Mouse (Mus musculus) limb, embryonic 14.5 days (tissue): ENCODE measurements around the gene Gprasp2. TPM values are rescaled to one million over a fixed set of nuclear protein-coding genes. Genes with fewer than 3 reads are reported as not detected.
A peak's percentile ranks its signal among the peaks of the same experiment; 100 is the strongest.
"Not testable (repeated sequence)": the region's sequence is repeated elsewhere in the genome, so short reads cannot be mapped to it uniquely, and the experiment has no call there.

Experiments
- ATAC-seq: fragments of 200-750 bp; cut with Nextera tagmentation; 2 replicates; pipeline ENCODE4 v1.8.0; 2017; ENCODE audit warnings: low read depth, moderate number of reproducible peaks, moderate TSS enrichment; ENCODE audit not compliant: low FRiP score
- DNase-seq: peaks from one replicate; pipeline ENCODE4 v3.0.0-alpha.2; 2015; ENCODE audit warnings: low spot score
- H3K27ac ChIP-seq: fragments of 300-500 bp; sonication (generic); replicated peaks from 2 replicates; pipeline ENCODE4 v1.5.1; 2014; ENCODE audit warnings: low read depth, mild to moderate bottlenecking, low read length, moderate library complexity, mixed read lengths
- H3K27me3 ChIP-seq: fragments of 300-500 bp; sonication (generic); 2 replicates; pipeline ENCODE4 v1.6.1; 2014; ENCODE audit warnings: low read length, mixed read lengths; ENCODE audit not compliant: control insufficient read depth, insufficient read depth
- H3K36me3 ChIP-seq: fragments of 300-500 bp; sonication (generic); 2 replicates; pipeline ENCODE4 v1.6.1; 2014; ENCODE audit warnings: mild to moderate bottlenecking, low read length, moderate library complexity, mixed read lengths; ENCODE audit not compliant: control insufficient read depth, insufficient read depth
- H3K4me1 ChIP-seq: fragments of 300-500 bp; sonication (generic); 2 replicates; pipeline ENCODE4 v1.6.1; 2014; ENCODE audit warnings: antibody characterized with exemption, low read length, mixed read lengths; ENCODE audit not compliant: control insufficient read depth, insufficient read depth
- H3K4me2 ChIP-seq: fragments of 300-500 bp; sonication (generic); replicated peaks from 2 replicates; pipeline ENCODE4 v1.6.1; 2014; ENCODE audit warnings: low read depth, mild to moderate bottlenecking, low read length, moderate library complexity; ENCODE audit not compliant: severe bottlenecking
- H3K4me3 ChIP-seq: fragments of 300-500 bp; sonication (generic); replicated peaks from 2 replicates; pipeline ENCODE4 v1.5.1; 2014; ENCODE audit warnings: low read length
- H3K9ac ChIP-seq: fragments of 300-500 bp; sonication (generic); 2 replicates; pipeline ENCODE4 v1.6.1; 2014; ENCODE audit warnings: mild to moderate bottlenecking, low read depth, low read length, moderate library complexity; ENCODE audit not compliant: severe bottlenecking
- H3K9me3 ChIP-seq: fragments of 300-500 bp; sonication (generic); 2 replicates; pipeline ENCODE4 v1.6.1; 2016; ENCODE audit warnings: low read length; ENCODE audit not compliant: control insufficient read depth
- POLR2A ChIP-seq: fragments of 200-500 bp; IDR thresholded peaks from 2 replicates; pipeline ENCODE4 v1.8.0; 2012; ENCODE audit warnings: inconsistent platforms, mild to moderate bottlenecking, moderate library complexity, borderline replicate concordance; ENCODE audit not compliant: insufficient read depth, insufficient read length; ENCODE audit errors: extremely low read depth
- WGBS: fragments of 180-500 bp; shearing (Covaris S2); extraction: QIAGEN DNeasy Blood & Tissue Kit; methylation state at CpG from one replicate; pipeline ENCODE4 v1.1.7; 2014; 5-methylcytosine and 5-hydroxymethylcytosine counted together
- polyA plus RNA-seq, 2 experiments: library from polyadenylated mRNA; depleted of rRNA in 1 of 2; stranded (reverse) in 1 of 2; unstranded in 1 of 2; fragments of >200 nt; fragmentation: Nextera tagmentation in 1 of 2; extraction: Ambion mirVana in 1 of 2; gene quantifications; 2 replicates each; pipeline versions ENCODE4 v1.2.1 to v1.2.3; 2012 to 2014

Gprasp2 gene
- 49.3 and 50.5 TPM in 2 replicates for polyA plus RNA-seq (2012; rRNA removed)
- polyA plus RNA-seq (2014; fragmentation: Nextera tagmentation; extraction: Ambion mirVana): 33.1 and 43.0 TPM in 2 replicates

GRCm38 (mm10) chrX:135838521-135839360, at the start of gene Gprasp2:
Gene Gprasp2, plus strand, starts transcription at chrX:135839034.
- peak within 1 kb of the TSS; percentile 38 for H3K9ac ChIP-seq
- H3K36me3 ChIP-seq, H3K9me3 ChIP-seq, H3K27me3 ChIP-seq, H3K4me1 ChIP-seq, H3K27ac ChIP-seq: not testable (repeated sequence)
- 26% methylated on average over 21 of the region's 32 CpGs for WGBS
- H3K4me3 ChIP-seq: peak within 1 kb of the TSS; percentile 47
- DNase-seq (peak; percentile 39), ATAC-seq (peak; percentile 93)
- H3K4me2 ChIP-seq: peak within 1 kb of the TSS; percentile 57

DNA sequence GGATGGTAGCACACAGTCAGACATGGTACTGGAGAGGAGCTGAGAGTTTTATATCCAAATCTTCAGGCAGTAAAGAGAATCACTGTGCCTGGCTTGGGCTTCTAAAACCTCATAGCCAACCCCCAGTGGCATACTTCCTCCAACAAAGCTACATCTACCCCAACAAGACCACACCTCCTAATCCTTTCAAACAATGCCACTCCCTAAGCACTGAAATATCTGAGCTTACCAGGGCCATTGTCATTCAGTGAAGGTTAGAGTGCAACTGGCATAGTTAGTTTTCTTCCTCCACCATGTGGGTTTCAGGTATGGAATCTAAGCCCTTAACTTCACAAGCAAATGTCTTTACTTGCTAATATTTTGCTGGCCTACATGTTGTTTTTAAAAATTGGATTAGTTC, 47.3 kb upstream of the Gprasp2 start:
- no peak for TF ChIP-seq POLR2A

DNA sequence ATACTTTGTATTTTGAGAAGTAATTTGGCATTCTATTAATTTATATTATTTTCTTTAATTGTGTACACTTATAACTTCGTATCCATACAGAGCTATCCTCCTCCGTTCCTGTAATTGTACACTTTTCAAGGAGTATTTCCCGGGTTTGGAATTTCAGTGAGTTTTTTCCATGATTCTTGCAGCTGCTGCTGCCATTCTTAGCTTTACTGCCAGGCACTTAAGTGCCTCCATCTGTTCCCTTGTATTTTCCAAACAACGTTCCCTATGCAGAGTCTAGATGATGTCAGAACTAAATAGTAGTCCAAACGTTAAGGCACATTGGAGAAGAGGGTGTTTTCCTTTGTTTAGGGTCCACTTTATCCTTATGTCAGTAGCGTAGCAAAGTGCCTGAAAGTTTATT, 46.5 kb upstream of the Gprasp2 start:
- Histone ChIP-seq H3K27ac (peak overlapping the region; percentile 43; the same call in 1 of the 2 replicates), H3K36me3 (no peaks in the 10 kb centered on the region), H3K4me2 (no peak overlapping the region), H3K9me3 (no peaks in the 10 kb centered on the region), H3K9ac (no peak overlapping the region), H3K4me1 (no peaks in the 10 kb centered on the region), H3K27me3 (no peaks in the 10 kb centered on the region), H3K4me3 (no peak overlapping the region)
- peak; percentile 34 for DNase-seq
- WGBS: 49% methylated on average over 6 of the region's 6 CpGs
- peak; percentile 49; the same call in 1 of the 2 replicates for ATAC-seq
- TF ChIP-seq POLR2A: no peak

More for the DNA sequence above, 47.3 kb upstream of the Gprasp2 start:
- H3K9me3 ChIP-seq: no peaks in the 10 kb centered on the region
- no peak overlapping the region for H3K4me3 ChIP-seq
- H3K9ac ChIP-seq: no peak overlapping the region
- no peaks in the 10 kb centered on the region for H3K27me3 ChIP-seq
- H3K4me1 ChIP-seq: no peaks in the 10 kb centered on the region
- H3K4me2 ChIP-seq: no peak overlapping the region
- peak overlapping the region; percentile 43; the same call in 1 of the 2 replicates for H3K27ac ChIP-seq
- ATAC-seq (no peak), DNase-seq (no peak)
- H3K36me3 ChIP-seq: no peaks in the 10 kb centered on the region

- not testable (repeated sequence) for H3K9me3 ChIP-seq, H3K4me1 ChIP-seq, H3K27me3 ChIP-seq, H3K27ac ChIP-seq
- ATAC-seq: peak; percentile 91
- H3K4me2 ChIP-seq: peak overlapping the region; percentile 52
- peak; percentile 70 for DNase-seq
- H3K36me3 ChIP-seq: peaks cover 18% of the 10 kb centered on the region
- H3K9ac ChIP-seq: peak overlapping the region; percentile 56
- 42% methylated on average over 24 of the region's 27 CpGs for WGBS
- peak overlapping the region; percentile 50 for H3K4me3 ChIP-seq
These were observed 43.1 kb upstream of the Gprasp2 start for GRCm38 (mm10) chrX:135795591-135796304.

- not testable (repeated sequence) for H3K27ac ChIP-seq, H3K9me3 ChIP-seq, H3K4me1 ChIP-seq, DNase-seq, H3K27me3 ChIP-seq
- peak overlapping the region; percentile 52 for H3K4me2 ChIP-seq
- H3K4me3 ChIP-seq: peak overlapping the region; percentile 50
- WGBS: 12% methylated on average over 17 of the region's 26 CpGs
- peak; percentile 31 for ATAC-seq
- H3K36me3 ChIP-seq: peaks cover 26% of the 10 kb centered on the region
- H3K9ac ChIP-seq: peak overlapping the region; percentile 56
These were observed 42.3 kb upstream of the Gprasp2 start for GRCm38 (mm10) chrX:135796305-135797211.

DNA sequence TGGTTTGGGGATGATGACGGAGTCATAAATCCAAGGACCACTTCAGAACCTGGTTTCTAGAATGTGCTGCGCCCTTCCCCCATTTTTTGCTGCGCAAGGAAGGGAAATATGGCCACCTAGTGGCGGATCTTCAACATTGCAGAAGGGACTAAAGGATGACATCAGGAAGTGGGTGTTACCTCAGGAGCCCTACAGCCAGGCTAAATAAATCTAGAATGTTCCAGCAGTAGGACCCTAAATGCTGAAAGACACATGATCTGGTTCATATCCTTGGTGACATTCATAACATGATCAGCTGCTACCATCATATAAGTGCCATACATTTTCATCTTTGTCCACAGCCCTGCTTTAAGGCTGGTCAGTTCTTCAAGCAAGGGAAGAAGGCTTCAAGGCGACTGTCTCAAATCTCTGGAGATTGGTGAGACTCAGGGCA, 41.6 kb upstream of the Gprasp2 start, which contains the start of gene Bhlhb9:
Bhlhb9 (plus strand) TSS at position 383 of the 433 bp plus-strand sequence.
- not testable (repeated sequence) for H3K27me3 ChIP-seq, ATAC-seq, H3K4me1 ChIP-seq, H3K27ac ChIP-seq, H3K9me3 ChIP-seq
- Histone ChIP-seq H3K4me3 (peak within 1 kb of the TSS; percentile 50), H3K4me2 (peak within 1 kb of the TSS; percentile 52), H3K9ac (peak within 1 kb of the TSS; percentile 56), H3K36me3 (peaks cover 31% of the 10 kb centered on the region)
- 7% methylated on average over 3 of the region's 5 CpGs for WGBS
- peak; percentile 47 for DNase-seq
